Mouse (Mus musculus): ENCODE measurements around the gene Gm5114. TPM values are rescaled to one million over a fixed set of nuclear protein-coding genes. Genes with fewer than 3 reads are reported as not detected.

Gene Gm5114
- not detected for polyA plus RNA-seq (2017; shearing (Covaris generic))

GRCm38 (mm10) chr7:39413060-39413459 lies at the start of gene Gm5114:
Gene Gm5114 (minus strand): TSS chr7:39413160.

Other genes with a start within 250 kb of the Gm5114 start
- 3.4 TPM for gene Zfp619, start 104.6 kb upstream of the Gm5114 start, polyA plus RNA-seq (2017; shearing (Covaris generic))

All from naive thymus-derived CD4-positive, alpha-beta T cell, adult 5 months (primary cell).